Mouse (Mus musculus): ENCODE measurements around the gene Camk1g.

Gene Camk1g

DNA sequence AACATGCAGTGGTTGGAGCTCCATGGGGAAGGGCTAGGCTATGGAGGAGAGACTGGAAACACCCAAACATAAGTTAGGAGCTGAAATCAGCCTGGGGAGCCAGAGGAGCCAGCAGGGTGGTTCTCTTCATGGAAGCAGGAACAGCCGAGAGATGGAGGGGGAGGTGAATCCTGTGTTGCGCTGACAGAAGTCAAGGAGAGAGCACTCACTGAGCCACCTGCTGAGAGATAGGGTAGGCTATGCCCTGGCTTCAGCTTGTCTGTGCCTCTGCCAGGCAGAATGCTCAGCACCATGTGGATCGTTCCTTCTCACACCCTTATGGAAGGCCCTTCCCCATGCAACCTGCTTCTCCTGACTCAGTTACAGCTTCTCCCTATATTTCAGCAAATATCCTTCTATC lies 36.3 kb downstream of the Camk1g start:
- no peak for DNase-seq (ENCODE audit: low spot score in 2 of 2)

GRCm38 (mm10) chr1:193332671-193333070 lies 37.4 kb downstream of the Camk1g start:
- DNase-seq (ENCODE audit: low spot score in 2 of 2) = no peak

DNA sequence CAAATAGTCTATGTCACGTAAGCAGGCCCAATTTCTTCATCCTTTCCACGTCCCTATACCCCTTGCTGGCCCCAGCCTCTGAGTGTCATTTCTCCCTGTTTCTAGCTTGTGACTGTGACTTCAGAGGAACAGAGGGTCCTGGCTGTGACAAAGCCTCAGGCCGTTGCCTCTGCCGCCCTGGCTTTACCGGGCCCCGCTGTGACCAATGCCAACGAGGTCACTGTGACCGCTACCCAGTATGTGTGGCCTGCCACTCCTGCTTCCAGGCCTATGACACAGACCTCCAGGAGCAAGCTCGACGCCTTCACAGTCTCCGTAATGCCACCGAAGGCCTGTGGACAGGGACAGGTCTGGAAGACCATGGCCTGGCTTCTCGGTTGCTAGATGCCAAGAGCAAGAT lies 38.1 kb downstream of the Camk1g start:
- no peak for DNase-seq (ENCODE audit: low spot score in 2 of 2)

GRCm38 (mm10) chr1:193330626-193331025 lies 39.5 kb downstream of the Camk1g start:
- DNase-seq (ENCODE audit: low spot score in 2 of 2) = no peak

GRCm38 (mm10) chr1:193330172-193330571 lies 39.9 kb downstream of the Camk1g start:
- peak; percentile 76 to 79 for DNase-seq (ENCODE audit: low spot score in 2 of 2)

GRCm38 (mm10) chr1:193329557-193329956 lies 40.5 kb downstream of the Camk1g start:
- no peak for DNase-seq (ENCODE audit: low spot score in 2 of 2)

DNA sequence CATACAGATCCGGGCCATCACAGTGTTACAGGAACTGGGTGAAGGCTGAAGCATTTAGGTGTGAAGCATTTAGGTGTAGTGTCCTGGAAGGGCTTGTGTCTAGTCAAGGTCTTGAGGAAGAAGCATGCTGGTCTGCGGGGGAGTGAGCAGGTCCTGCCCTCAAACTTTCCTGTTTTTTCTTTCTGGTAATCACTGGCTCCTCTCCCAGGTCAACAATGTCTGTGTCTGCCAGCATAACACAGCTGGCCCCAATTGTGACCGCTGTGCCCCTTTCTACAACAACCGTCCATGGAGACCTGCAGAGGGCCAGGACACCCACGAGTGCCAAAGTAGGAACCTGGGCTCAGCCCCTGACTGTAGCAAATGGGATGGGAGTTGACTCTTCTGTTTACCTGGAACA lies 42.4 kb downstream of the Camk1g start:
- DNase-seq (ENCODE audit: low spot score in 2 of 2) = no peak

- DNase-seq (ENCODE audit: low spot score in 2 of 2) = no peak
Measured at GRCm38 (mm10) chr1:193327216-193327615, 42.9 kb downstream of the Camk1g start.

DNA sequence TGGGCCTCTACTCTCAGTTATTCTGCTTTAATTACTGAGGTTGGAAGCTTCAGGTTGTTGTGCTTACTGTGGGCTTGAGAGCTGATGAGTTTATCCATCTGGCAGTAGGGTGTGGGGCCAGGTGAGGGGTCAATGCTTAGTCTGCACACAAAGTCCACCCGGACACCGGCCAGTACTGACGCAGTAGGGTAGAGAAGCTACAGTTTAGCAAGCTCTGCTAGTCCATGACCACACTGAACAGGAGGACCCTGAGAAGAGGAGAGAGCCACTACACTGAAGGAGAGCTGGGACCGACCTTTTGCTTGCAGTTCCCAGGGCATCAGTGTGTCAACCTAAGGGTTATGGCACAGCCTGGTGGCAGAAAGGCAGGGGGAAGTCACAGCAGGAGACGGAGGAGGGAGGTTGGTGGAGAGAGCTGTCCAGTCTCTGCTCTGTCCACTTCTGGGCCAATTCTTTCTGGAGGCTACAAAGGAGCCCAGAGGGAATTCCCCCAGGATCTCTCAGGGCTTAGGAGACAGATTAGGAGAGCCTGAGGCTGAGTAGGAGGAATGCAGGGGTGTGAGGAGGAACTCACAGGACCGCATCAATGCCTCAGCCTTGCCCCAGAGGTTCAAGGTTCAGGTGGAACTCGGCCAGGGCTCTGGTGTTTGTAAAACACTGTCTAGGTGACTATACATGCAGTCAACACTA lies 43.5 kb downstream of the Camk1g start:
- no peak for DNase-seq (ENCODE audit: low spot score in 2 of 2)

- no peak for DNase-seq (ENCODE audit: low spot score in 2 of 2)
Measured at GRCm38 (mm10) chr1:193325891-193326290, 44.2 kb downstream of the Camk1g start.

DNA sequence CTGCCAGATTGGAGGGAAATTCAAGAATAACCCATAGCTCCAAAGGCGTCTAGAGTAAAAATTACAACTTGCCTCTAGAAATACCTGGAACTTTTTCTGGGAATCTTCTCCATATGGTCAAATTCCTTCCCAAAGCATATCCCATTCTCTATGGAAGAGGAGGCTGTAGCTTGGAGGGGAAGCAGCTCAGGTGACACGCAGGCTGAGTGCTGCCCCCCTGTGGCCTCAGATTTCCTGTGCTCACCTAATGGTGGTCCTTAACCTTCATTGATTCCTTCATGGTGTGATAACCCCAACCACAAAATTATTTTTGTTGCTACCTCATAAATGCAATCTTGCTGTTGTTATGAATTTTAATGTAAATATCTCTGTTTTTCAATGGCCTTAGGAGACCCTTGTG lies 45.9 kb downstream of the Camk1g start:
- no peak for DNase-seq (ENCODE audit: low spot score in 2 of 2)

- DNase-seq (ENCODE audit: low spot score in 2 of 2) = no peak
Measured at GRCm38 (mm10) chr1:193323686-193324085, 46.4 kb downstream of the Camk1g start.

- no peak for DNase-seq (ENCODE audit: low spot score in 2 of 2)
Measured at GRCm38 (mm10) chr1:193320398-193320797, 49.7 kb downstream of the Camk1g start.

GRCm38 (mm10) chr1:193319721-193320120 lies 50.4 kb downstream of the Camk1g start:
- DNase-seq (ENCODE audit: low spot score in 2 of 2) = no peak

GRCm38 (mm10) chr1:193317159-193317559 lies 52.9 kb downstream of the Camk1g start:
- peak in 1 of 2 experiments; percentile 54 for DNase-seq (ENCODE audit: low spot score in 2 of 2)

GRCm38 (mm10) chr1:193316358-193316750 lies 53.7 kb downstream of the Camk1g start:
- no peak for DNase-seq (ENCODE audit: low spot score in 2 of 2)

- DNase-seq (ENCODE audit: low spot score in 2 of 2) = peak in 1 of 2 experiments; percentile 49
Measured at GRCm38 (mm10) chr1:193315705-193316357, 54.3 kb downstream of the Camk1g start.

- DNase-seq (ENCODE audit: low spot score in 2 of 2) = no peak
Measured at GRCm38 (mm10) chr1:193311596-193311995, 58.5 kb downstream of the Camk1g start.

DNA sequence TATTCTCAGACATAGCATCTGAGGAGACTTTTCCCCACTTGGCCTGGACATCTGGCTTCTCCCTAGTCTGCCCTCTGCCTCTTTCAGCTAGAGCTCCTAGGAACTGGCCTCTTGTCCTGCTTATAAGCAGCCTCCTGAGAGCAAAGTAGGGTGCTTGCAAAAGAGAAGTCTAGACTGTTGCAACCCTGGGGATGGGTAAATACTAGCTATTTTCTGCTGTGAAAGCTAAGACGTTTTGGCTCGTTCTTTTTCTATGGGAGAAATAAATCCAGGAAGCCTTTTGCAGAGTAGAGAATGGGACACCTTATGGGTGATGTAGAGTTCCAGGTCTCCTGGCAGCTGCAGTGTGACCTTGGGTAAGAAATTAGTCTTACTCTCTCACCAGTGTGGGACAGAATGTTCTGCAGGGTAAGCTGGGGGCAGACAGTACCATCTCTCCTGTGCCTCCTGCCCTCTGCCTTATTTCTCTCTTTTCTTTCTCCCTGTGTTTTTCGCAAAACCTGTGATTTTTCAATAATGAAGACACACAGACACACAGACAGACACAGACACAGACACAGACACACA lies 59.5 kb downstream of the Camk1g start:
- no peak for DNase-seq (ENCODE audit: low spot score in 2 of 2)

DNA sequence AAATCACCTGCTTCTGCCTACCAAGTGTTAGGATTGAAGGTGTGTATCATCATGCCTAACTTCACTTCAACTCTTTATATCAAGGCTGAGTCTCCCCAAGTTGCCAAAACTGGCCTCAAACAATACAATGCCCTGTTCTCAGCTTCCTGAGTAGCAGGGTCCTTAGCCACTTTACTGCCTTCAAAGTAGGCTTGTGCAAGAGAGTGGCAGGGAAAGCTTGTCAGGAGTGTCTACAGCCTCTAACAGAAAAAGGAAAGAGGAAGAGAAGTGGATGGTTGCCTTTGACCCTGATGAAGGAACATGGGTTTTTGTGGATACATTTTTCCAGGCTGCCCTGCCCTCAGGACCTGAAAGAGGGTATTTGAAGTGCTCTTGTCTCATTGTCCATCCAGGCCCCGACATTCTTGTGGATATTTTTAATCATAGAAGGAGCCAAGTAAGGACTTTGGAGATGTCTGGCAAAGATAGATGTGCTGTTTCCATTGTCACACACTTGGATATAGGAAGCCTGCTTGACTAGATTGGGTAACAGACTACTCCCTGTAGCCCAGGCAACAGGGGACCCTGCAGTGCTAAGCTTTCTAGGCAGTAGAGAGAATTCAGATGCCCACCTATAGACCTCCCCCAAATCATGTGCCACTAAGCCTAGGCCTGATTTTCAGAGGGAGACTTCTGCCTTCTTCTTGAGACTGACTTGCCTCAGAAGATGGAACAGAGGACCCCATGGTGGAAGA lies 60.1 kb downstream of the Camk1g start:
- DNase-seq (ENCODE audit: low spot score in 2 of 2) = no peak

GRCm38 (mm10) chr1:193306832-193307231 lies 63.3 kb downstream of the Camk1g start:
- no peak for DNase-seq (ENCODE audit: low spot score in 2 of 2)

GRCm38 (mm10) chr1:193305386-193305785 lies 64.7 kb downstream of the Camk1g start:
- no peak for DNase-seq (ENCODE audit: low spot score in 2 of 2)
